14 mouse cellular contexts compared by ENCODE assay signal in genomic region chr4:116406668-116407067, GRCm38 (mm10). TPM values are rescaled to one million over a fixed set of nuclear protein-coding genes. Genes with fewer than 3 reads are reported as not detected.
DNase-seq lines count a peak whose midpoint lies in the region; ATAC-seq lines count a peak whose summit lies in the region.
"Had no signal": no experiment of that assay in that cellular context is flagged by ENCODE, and none has a peak within 500 bp of the region (broad histone marks: within the 10 kb centered on the region; RNA-seq: fewer than 3 reads in every experiment).

No protein-coding gene starts in this region.

- no peak overlapping the region for H3K9ac ChIP-seq in forebrain, embryonic 15.5 days (replicated peaks)
- no peak overlapping the region for H3K9ac ChIP-seq in neural tube, embryonic 13.5 days
- H3K9ac ChIP-seq in midbrain, embryonic 13.5 days (replicated peaks): 0 out of 2 replicates have a peak overlapping the region, but pooled peaks have one; percentile 7
- H3K9ac ChIP-seq: limb, embryonic 15.5 days; liver, postnatal 0 days had no signal

- H3K9me3 ChIP-seq in forebrain, embryonic 15.5 days: no peaks in the 10 kb centered on the region
- H3K9me3 ChIP-seq in forebrain, embryonic 10.5 days: no peaks in the 10 kb centered on the region
- H3K9me3 ChIP-seq in neural tube, embryonic 13.5 days: no peaks in the 10 kb centered on the region
- no peaks in the 10 kb centered on the region for H3K9me3 ChIP-seq in midbrain, embryonic 13.5 days
- H3K9me3 ChIP-seq: limb, embryonic 15.5 days had no signal

- H3K4me1 ChIP-seq in forebrain, embryonic 15.5 days: peaks cover 32% of the 10 kb centered on the region
- H3K4me1 ChIP-seq in forebrain, embryonic 10.5 days: peaks cover 19% of the 10 kb centered on the region
- H3K4me1 ChIP-seq in neural tube, embryonic 13.5 days (replicated peaks): peaks cover 25% of the 10 kb centered on the region
- peaks cover 30% of the 10 kb centered on the region for H3K4me1 ChIP-seq in midbrain, embryonic 13.5 days (replicated peaks)
- H3K4me1 ChIP-seq: limb, embryonic 15.5 days had no signal

- no peak overlapping the region for H3K4me3 ChIP-seq in forebrain, embryonic 15.5 days
- H3K4me3 ChIP-seq in forebrain, embryonic 10.5 days: no peak overlapping the region
- H3K4me3 ChIP-seq in neural tube, embryonic 13.5 days: no peak overlapping the region
- H3K4me3 ChIP-seq in midbrain, embryonic 13.5 days (replicated peaks): no peak overlapping the region
- H3K4me3 ChIP-seq: limb, embryonic 15.5 days had no signal

- H3K27ac ChIP-seq in forebrain, embryonic 15.5 days (replicated peaks): peak overlapping the region; percentile 79
- H3K27ac ChIP-seq in forebrain, embryonic 10.5 days: no peak overlapping the region
- H3K27ac ChIP-seq in neural tube, embryonic 13.5 days (replicated peaks): peak overlapping the region; percentile 69
- peak overlapping the region; percentile 68 for H3K27ac ChIP-seq in midbrain, embryonic 13.5 days
- H3K27ac ChIP-seq: kidney, postnatal 0 days; limb, embryonic 15.5 days had no signal

- H3K27me3 ChIP-seq in forebrain, embryonic 15.5 days: no peaks in the 10 kb centered on the region
- H3K27me3 ChIP-seq in forebrain, embryonic 10.5 days (ENCODE audit: poor library complexity, severe bottlenecking): no peaks in the 10 kb centered on the region
- no peaks in the 10 kb centered on the region for H3K27me3 ChIP-seq in neural tube, embryonic 13.5 days
- H3K27me3 ChIP-seq in midbrain, embryonic 13.5 days: no peaks in the 10 kb centered on the region
- H3K27me3 ChIP-seq: limb, embryonic 15.5 days had no signal

- WGBS in forebrain, embryonic 15.5 days: 71% methylated on average over 2 of the region's 2 CpGs
- WGBS in forebrain, embryonic 10.5 days: 89% methylated on average over 2 of the region's 2 CpGs
- WGBS in neural tube, embryonic 13.5 days: 83% methylated on average over 2 of the region's 2 CpGs
- 64% methylated on average over 2 of the region's 2 CpGs for WGBS in midbrain, embryonic 13.5 days

- peak overlapping the region; percentile 10; the same call in 1 of the 2 replicates for H3K4me2 ChIP-seq in forebrain, embryonic 15.5 days (replicated peaks)
- H3K4me2 ChIP-seq in neural tube, embryonic 13.5 days: 0 out of 2 replicates have a peak overlapping the region, but pooled peaks have one; percentile 0
- H3K4me2 ChIP-seq in midbrain, embryonic 13.5 days (replicated peaks): no peak overlapping the region
- H3K4me2 ChIP-seq: limb, embryonic 15.5 days had no signal

- intact Hi-C loops in heart, postnatal 25 days (cut with DNase I): no loop called here

- no peak for DNase-seq in forebrain, embryonic 10.5 days (ENCODE audit: extremely low spot score, low spot score)
- DNase-seq in neural tube, embryonic 10.5 days (ENCODE audit: extremely low spot score, low spot score): no peak
- no peak for DNase-seq in adrenal gland, postnatal 10 days
- no peak for DNase-seq in heart, postnatal 25 days (ENCODE audit: low spot score)
- DNase-seq: B cell, adult 2 months; liver, postnatal 0 days; lung, postnatal 36 days; thymus, postnatal 25 days had no signal

- no peaks in the 10 kb centered on the region for H3K36me3 ChIP-seq in forebrain, embryonic 15.5 days
- H3K36me3 ChIP-seq in forebrain, embryonic 10.5 days (replicated peaks): no peaks in the 10 kb centered on the region
- no peaks in the 10 kb centered on the region for H3K36me3 ChIP-seq in neural tube, embryonic 13.5 days
- H3K36me3 ChIP-seq in midbrain, embryonic 13.5 days: no peaks in the 10 kb centered on the region
- H3K36me3 ChIP-seq: limb, embryonic 15.5 days had no signal

- no peak for ATAC-seq in forebrain, embryonic 15.5 days (replicated peaks)
- ATAC-seq in neural tube, embryonic 13.5 days (ENCODE audit: low read depth): no peak
- ATAC-seq in midbrain, embryonic 13.5 days: no peak
- ATAC-seq: intestine, embryonic 16.5 days; liver, postnatal 0 days had no signal

RNA-seq across cellular contexts. Expression of gene Mast2, which starts 57.3 kb away (rescaled TPM):
- polyA plus RNA-seq in forebrain, embryonic 15.5 days (2015; fragmentation: Nextera tagmentation; extraction: Ambion mirVana): 53.1 and 56.7 TPM in 2 replicates
- polyA plus RNA-seq in forebrain, embryonic 10.5 days (2016; fragmentation: Nextera tagmentation; extraction: Ambion mirVana): 15.4 and 15.9 TPM in 2 replicates
- 26.5 and 32.4 TPM in 2 replicates for polyA plus RNA-seq in neural tube, embryonic 13.5 days (2015; fragmentation: Nextera tagmentation; extraction: Ambion mirVana)
- polyA plus RNA-seq in midbrain, embryonic 13.5 days (2015; fragmentation: Nextera tagmentation; extraction: Ambion mirVana): 45.0 and 47.0 TPM in 2 replicates
- 10 to 100 TPM; 34.9 to 46.4 TPM for total RNA-seq in adrenal gland, postnatal 10 days (2021)
- total RNA-seq in heart, postnatal 25 days (2021): 100 to 1,000 TPM; 118 to 119 TPM
